ENCODE assay signal across 12 mouse cellular contexts in the genomic region with DNA sequence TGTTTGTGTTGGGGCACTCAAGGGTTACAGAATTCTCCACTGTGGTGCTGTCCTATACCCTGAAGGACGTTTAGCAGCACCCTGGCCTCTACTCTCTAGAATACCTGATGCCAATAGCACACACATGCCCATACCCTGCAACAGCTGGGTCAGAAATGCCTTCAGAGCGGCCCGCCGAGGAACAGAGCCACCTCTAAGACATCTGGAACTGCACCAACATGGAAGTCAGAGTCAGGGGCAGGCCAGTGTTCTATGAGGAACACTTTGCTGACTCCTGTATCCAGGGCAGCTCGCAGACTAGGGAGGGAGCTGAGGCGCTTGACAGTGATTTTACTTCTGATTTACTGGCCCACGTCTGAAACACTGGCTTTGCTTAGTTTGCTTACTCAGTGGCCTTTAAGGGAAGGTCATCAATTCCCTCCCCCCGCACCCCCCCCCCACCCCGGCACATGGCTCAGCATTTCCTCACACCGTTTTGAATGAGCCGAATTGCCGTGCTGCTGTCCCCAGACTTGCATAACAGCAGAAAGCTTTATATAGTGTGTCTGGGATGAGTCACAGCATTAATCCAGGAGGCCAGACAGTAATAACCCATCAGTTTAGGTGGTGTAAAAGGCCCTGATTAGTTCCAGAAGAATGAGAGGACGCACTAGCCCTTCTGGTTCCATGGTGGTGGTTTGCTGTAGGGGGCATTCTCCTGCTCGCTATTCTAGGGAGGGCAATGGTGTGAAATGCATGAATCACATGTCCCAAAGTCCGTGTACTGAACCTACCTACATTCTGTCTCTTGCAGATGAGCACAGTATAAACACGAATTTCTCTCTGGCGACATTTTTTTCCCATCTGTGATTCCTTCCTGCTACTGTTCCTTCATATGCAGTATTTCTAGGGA. TPM values are rescaled to one million over a fixed set of nuclear protein-coding genes. Genes with fewer than 3 reads are reported as not detected.
DNase-seq lines count a peak whose midpoint lies in the region; ATAC-seq and TF ChIP-seq lines count a peak whose summit lies in the region.
"Had no signal": no experiment of that assay in that cellular context is flagged by ENCODE, and none has a peak within 500 bp of the region (broad histone marks: within the 10 kb centered on the region; RNA-seq: fewer than 3 reads in every experiment).

No protein-coding gene starts in this region.

- 42% methylated on average over 17 of the region's 17 CpGs for WGBS in kidney, embryonic 15.5 days

- no peaks in the 10 kb centered on the region for H3K9me3 ChIP-seq in kidney, embryonic 15.5 days (replicated peaks)
- no peaks in the 10 kb centered on the region for H3K9me3 ChIP-seq in E14TG2a.4 (ENCODE audit: low read length)

- H3K4me2 ChIP-seq in kidney, embryonic 15.5 days: no peak overlapping the region

- TF ChIP-seq CTCF in E14TG2a.4 (conservative IDR thresholded peaks at IDR 0.05; ENCODE audit: low read length): no peak

- peaks cover 21% of the 10 kb centered on the region for H3K4me1 ChIP-seq in kidney, embryonic 15.5 days
- H3K4me1 ChIP-seq in E14TG2a.4 (replicated peaks; ENCODE audit: low read depth, low read length): peaks cover 4% of the 10 kb centered on the region

- H3K9ac ChIP-seq in kidney, embryonic 15.5 days: no peak overlapping the region

- H3K36me3 ChIP-seq in kidney, embryonic 15.5 days: peaks cover 17% of the 10 kb centered on the region; the same call in 1 of the 2 replicates
- peaks cover 33% of the 10 kb centered on the region for H3K36me3 ChIP-seq in E14TG2a.4 (ENCODE audit: insufficient read depth, low read length)

- 0 out of 2 replicates have a peak overlapping the region, but pooled peaks have one; percentile 27 for H3K27ac ChIP-seq in kidney, embryonic 15.5 days
- H3K27ac ChIP-seq: macrophage had no signal

- H3K4me3 ChIP-seq in kidney, embryonic 15.5 days (replicated peaks): no peak overlapping the region
- peak overlapping the region; percentile 62 for H3K4me3 ChIP-seq in E14TG2a.4 (replicated peaks; ENCODE audit: low read length)
- H3K4me3 ChIP-seq: erythroblast, embryonic 14.5 days had no signal

- ATAC-seq in kidney, embryonic 15.5 days (replicated peaks; ENCODE audit: low FRiP score): no peak; the same call in 1 of the 2 replicates
- ATAC-seq in CD4-positive, CD25-positive, alpha-beta regulatory T cell, adult 4 months: no peak

- no peaks in the 10 kb centered on the region for H3K27me3 ChIP-seq in kidney, embryonic 15.5 days
- no peaks in the 10 kb centered on the region for H3K27me3 ChIP-seq in E14TG2a.4 (ENCODE audit: insufficient read depth, low read length)

- no peak for DNase-seq in kidney, postnatal 4 days
- DNase-seq in adrenal gland, adult 2 months: peak; percentile 74
- DNase-seq in layer of hippocampus, adult 9-10 months (ENCODE audit: low spot score): peak; percentile 55
- no peak for DNase-seq in lung, postnatal 25 days (ENCODE audit: low spot score)
- DNase-seq in ovary, adult 18-20 months (ENCODE audit: low spot score): no peak
- DNase-seq: cerebellum, adult 11-12 months; thymus, adult 18-20 months had no signal

RNA-seq across cellular contexts. Expression of a gene that starts 39.5 kb away (rescaled TPM):
- 18.8 and 20.4 TPM in 2 replicates for polyA plus RNA-seq in kidney, embryonic 15.5 days (2015; fragmentation: Nextera tagmentation; extraction: Ambion mirVana)
- total RNA-seq in adrenal gland, adult 2 months (2021): 100 to 1,000 TPM in 1 of 2 experiments, 10 to 100 TPM in 1; 79.2 to 131 TPM
- 97.2 and 127 TPM in 2 replicates for polyA plus RNA-seq in adrenal gland, adult 2 months (2012; rRNA removed)
- 1,000 to 10,000 TPM in 1 of 2 experiments, 100 to 1,000 TPM in 1; 971 to 1,303 TPM for polyA plus RNA-seq in CD4-positive, CD25-positive, alpha-beta regulatory T cell, adult 4 months (2017; shearing (Covaris generic))

Comparison
In these comparisons a context has a peak if more than half of its experiments do, and no peak if none do; other contexts are left out.
1. DNase-seq: peak in adrenal gland, adult 2 months (single experiment) and layer of hippocampus, adult 9-10 months (single experiment); none in kidney, postnatal 4 days (0 of 2), lung, postnatal 25 days (single experiment) and ovary, adult 18-20 months (single experiment).